Mouse (Mus musculus): ENCODE measurements around the gene Myo6.

The Myo6 gene

GRCm38 (mm10) chr9:80164611-80165474 lies at the start of gene Myo6:
TSS of gene Myo6 (plus strand) at chr9:80165031.
- peak; percentile 98 for DNase-seq (ENCODE audit: inconsistent ontology term)

- no peak for DNase-seq (ENCODE audit: inconsistent ontology term)
Observed at GRCm38 (mm10) chr9:80145992-80146587, 18.7 kb upstream of the Myo6 start.

- no peak for DNase-seq (ENCODE audit: inconsistent ontology term)
Observed at GRCm38 (mm10) chr9:80149594-80149993, 15.2 kb upstream of the Myo6 start.

DNA sequence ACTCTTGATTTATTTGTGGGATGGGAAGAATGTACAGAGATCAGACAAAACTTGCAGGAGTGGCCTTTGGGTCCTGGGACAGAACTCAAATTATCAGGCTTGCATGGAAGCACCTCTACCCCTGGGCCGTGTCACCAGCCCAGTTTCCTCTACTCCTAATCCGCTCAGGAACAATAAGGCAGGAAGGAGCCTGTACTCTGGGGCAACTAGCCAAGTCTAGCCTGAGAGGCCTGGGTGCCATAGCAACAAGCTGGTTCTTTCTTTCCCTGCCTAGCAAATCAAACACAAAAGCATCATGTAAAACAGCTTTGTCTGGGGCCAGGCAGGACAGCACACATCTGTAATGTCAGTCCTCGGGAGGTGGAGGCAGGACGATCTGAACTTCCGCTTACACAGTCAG lies 9.6 kb upstream of the Myo6 start:
- peak; percentile 36 for DNase-seq (ENCODE audit: inconsistent ontology term)

DNA sequence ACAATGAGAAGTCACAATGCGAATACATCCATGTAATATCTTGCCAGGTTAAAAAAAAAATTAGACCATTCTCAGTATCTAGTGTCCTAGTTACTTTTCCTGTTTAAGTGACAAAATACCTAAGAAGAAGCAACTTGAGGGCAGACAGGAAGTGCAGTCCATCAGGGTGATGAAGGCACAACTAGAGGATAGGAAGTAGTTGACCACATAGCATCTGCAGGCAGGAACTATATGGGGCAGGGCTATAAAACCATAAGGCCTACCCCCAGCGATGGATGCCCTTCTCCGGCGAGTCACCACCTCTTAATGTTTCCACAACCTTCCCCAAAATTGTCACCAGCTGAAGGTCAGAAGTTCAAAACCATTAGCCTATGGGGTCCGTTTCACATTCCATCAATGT lies 8.1 kb upstream of the Myo6 start:
- DNase-seq (ENCODE audit: inconsistent ontology term): no peak

- DNase-seq (ENCODE audit: inconsistent ontology term): no peak
Observed at GRCm38 (mm10) chr9:80157840-80158465, 6.9 kb upstream of the Myo6 start.

DNA sequence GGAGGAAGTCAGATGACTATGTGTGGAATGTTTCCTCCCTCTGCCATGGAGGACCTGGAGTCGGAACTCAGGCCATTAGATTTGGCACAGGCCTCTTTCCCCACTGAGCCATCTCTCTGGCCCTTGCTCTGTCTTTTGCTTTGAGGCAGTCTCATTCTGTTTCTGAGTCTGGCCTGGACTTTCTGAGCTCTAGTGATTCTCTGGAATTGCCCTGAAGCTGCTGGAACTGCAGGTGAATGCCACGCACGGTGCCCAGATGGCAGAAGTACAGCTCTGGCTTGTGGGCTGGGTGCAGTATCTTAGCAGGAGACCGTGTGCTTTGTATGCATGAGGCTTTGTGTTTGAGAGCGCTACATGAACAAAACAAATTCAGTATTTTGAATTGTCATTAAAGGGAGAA lies 5.9 kb upstream of the Myo6 start:
- peak; percentile 43 for DNase-seq (ENCODE audit: inconsistent ontology term)

GRCm38 (mm10) chr9:80161451-80161850 lies 3.4 kb upstream of the Myo6 start:
- peak; percentile 41 for DNase-seq (ENCODE audit: inconsistent ontology term)

DNA sequence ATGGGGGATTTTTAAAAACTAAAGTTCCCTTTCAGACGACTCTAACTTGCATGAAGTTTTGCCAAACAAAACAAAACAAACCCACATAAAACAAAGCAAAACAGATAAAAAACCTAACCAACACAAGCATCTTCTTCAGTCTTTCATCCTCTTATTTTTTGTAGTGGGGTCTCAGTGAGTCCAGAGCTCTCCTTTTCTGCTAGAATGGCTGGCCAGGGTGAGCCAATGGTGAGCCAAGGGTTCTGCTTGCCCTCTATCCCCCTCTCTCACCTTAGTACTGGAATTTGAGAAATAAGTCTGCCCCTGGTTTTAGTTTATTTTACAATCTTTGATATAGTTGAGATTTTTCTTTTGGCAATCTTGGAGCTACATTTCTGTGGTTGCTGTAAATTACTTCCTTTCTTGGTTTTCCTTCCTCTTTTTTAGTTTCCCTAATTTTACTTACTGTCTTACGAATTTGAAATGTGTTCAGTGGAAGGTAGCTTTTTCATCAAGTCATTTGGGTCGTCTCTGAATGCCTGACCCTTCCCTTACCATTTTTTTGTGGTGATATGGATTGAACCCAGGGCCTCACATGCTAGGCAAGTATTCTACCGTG lies 1.6 kb upstream of the Myo6 start:
- no peak for DNase-seq (ENCODE audit: inconsistent ontology term)

- no peak for DNase-seq (ENCODE audit: inconsistent ontology term)
Observed at GRCm38 (mm10) chr9:80164191-80164590, 640 bp upstream of the Myo6 start.

- peak; percentile 30 for DNase-seq (ENCODE audit: inconsistent ontology term)
Observed at GRCm38 (mm10) chr9:80165690-80166089, 859 bp downstream of the Myo6 start.

DNA sequence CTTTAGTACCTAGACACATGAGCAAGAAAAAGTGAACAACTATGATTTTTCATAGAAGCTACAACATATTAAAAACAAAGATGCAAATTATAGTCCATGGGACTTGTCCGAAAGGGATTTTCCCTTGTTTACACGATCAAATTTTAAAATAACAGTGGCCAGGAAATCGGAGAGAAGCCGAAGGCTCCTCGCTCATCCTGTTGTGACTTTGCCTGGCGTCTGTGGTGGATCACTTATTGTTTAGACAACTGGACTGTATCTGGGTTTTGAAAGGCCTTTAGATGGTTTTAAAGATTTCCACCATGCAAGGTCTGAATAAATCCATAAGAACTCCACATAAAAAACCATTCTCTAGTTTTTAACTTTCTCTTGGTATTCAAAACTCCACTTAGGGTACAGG lies 1.6 kb downstream of the Myo6 start:
- DNase-seq (ENCODE audit: inconsistent ontology term): peak; percentile 30

- no peak for DNase-seq (ENCODE audit: inconsistent ontology term)
Observed at GRCm38 (mm10) chr9:80167089-80167488, 2.3 kb downstream of the Myo6 start.

DNA sequence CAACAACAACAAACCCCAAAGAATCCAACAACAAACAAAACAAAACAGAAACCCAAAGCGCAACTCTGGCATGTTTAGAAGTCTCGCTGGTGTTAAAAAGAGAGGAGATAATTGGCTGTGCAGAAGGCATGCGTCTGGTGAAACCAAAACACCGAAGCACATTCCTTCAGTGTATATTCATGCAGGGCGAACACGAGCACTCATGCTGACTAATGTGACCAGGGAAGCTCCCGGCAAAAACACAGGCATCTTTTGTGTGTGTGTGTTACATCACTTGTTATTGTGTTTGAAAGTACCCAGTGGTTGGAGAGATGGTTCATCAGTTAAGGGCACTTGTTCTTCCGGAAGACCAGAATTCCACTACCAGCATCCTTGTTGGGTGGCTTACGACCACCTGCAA lies 4.7 kb downstream of the Myo6 start:
- peak; percentile 93 for DNase-seq (ENCODE audit: inconsistent ontology term)

DNA sequence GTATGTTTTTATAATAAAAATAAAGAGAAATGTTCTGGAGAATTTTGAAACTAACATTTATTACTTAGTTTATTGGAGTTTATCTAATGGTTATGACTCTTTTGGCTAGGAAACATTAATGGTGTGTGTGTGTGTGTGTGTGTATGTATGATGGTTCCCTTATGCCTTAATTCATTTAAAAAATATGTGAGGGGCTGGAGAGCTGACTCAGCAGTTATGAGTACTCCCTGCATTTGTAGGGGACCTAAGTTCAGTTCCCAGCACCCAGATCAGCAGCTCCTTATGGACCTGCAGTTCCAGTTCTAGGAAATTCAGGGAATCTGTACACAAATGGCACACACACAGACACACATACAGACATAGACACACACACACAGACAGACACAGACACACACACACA lies 6.4 kb downstream of the Myo6 start:
- no peak for DNase-seq (ENCODE audit: inconsistent ontology term)

DNA sequence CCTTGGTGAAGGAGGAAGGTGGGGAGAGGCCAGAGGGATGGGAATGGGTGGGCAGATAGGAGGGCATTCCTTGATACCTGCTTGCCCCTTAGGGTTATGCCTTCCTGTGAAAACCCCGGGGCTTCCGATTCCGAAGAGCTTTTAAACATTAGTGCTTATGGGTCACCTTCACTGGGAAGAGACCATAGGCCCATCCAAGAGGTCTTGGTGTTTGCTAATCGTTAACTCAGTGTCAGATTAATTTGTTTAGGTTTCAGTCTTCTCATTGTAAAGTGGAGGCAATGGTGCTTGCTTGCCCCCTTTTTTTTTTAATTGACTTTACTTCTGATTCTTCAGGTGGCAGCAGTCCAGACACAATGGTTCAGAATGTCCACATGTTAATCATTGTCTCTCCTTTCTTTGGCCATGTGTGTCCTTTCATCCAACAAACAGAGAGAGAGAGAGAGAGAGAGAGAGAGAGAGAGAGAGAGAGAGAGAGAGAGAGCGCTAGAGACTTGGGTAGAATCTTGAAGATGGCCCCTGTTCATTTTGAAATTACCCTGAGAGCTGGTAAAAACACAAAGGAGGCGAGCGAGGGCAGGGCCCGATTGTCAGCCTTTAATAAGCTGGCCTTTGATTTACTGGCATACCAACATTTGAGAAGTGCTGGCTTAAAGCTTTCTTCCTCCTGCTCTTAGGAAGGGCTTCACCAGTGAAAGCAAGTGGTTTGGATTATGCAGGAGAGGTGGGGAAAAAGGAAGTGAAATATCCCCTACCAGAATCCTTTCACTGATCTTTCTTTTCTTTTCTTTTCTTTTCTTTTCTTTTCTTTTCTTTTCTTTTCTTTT lies 7.8 kb downstream of the Myo6 start:
- peak; percentile 36 for DNase-seq (ENCODE audit: inconsistent ontology term)

DNA sequence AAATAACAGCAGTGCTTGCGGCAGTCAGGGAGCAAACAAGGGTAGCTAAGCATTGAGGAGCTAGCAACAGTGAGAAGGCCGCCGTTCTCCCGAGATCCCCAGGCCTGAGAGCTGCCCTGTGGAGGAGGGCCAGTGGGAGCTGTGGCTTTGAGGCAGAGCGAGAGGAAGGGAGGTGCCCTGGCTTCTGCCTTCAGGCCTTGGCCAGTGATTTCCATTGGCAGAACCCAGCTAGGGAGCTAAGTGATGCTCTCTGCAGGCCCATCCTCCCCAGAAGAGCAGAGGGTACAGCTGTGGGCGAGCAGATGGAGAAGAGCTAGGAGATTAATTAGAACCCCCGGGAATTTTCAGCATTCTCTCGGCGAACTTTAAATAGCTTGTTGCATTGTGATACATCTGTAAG lies 8.8 kb downstream of the Myo6 start:
- DNase-seq (ENCODE audit: inconsistent ontology term): peak; percentile 72

- no peak for DNase-seq (ENCODE audit: inconsistent ontology term)
Observed at GRCm38 (mm10) chr9:80176696-80177478, 12.1 kb downstream of the Myo6 start.

DNA sequence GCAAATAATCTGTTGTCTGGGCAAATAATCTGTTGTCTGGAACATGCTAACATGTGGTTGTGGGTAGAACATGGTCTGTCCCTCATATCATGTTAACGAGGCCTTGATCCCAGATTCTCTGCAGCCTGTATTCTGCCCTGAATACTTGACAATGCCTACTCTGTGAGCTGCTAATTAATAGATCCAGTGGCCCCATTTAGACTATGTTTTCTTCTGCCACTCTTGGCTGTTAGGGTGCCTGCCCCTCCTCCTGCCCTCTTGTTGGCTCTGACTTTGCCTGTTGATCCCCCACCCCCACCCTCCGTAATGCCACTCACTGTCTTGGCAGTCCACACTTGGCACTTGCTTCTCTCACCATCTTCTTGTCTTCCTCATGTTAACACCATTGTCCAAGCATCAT lies 13.8 kb downstream of the Myo6 start:
- DNase-seq (ENCODE audit: inconsistent ontology term): peak; percentile 60

DNA sequence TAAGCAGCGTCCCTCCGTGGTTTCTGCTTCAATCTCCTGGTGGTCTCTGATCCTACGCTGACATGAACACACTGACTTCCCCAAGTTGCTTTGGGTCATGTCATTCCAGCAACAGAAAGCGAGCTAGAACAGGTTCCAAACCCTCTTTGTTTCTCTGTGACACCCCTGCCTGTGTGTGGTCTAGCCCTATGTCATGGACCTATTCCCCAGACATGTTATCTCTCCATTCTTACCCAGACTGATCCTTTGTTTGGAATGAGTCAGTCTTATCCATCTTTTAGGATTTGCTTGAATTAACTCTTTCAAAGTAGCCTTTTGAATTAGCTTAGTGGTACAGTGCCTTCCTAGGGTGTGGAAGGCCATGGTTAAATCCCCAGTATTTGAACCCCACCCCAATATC lies 14.9 kb downstream of the Myo6 start:
- peak; percentile 21 for DNase-seq (ENCODE audit: inconsistent ontology term)

GRCm38 (mm10) chr9:80180771-80181170 lies 15.9 kb downstream of the Myo6 start:
- DNase-seq (ENCODE audit: inconsistent ontology term): no peak
